Mouse (Mus musculus) ES-Bruce4 (cell line): ENCODE data around the gene Robo2.

Experiments used
- CTCF ChIP-seq: IDR thresholded peaks from one replicate; pipeline ENCODE4 v1.8.1; 2011; ENCODE audit warnings: low read depth, low read length
- POLR2A ChIP-seq: IDR thresholded peaks from one replicate; pipeline ENCODE4 v1.8.1; 2011; ENCODE audit warnings: low read length; ENCODE audit not compliant: insufficient read depth

GRCm38 (mm10) chr16:74282549-74282948 lies 129.1 kb downstream of the Robo2 start:
- no peak for TF ChIP-seq CTCF
- TF ChIP-seq POLR2A = no peak
